Mouse (Mus musculus): ENCODE results near the gene Zfyve16.

Gene Zfyve16

GRCm38 (mm10) chr13:92469381-92469780, 61.3 kb downstream of the Zfyve16 start:
- no peak for DNase-seq (ENCODE audit: inconsistent age in 2 of 2, low spot score in 1 of 2)

GRCm38 (mm10) chr13:92467891-92468290, 62.8 kb downstream of the Zfyve16 start:
- no peak for DNase-seq (ENCODE audit: inconsistent age in 2 of 2, low spot score in 1 of 2)

GRCm38 (mm10) chr13:92464698-92465097, 66.0 kb downstream of the Zfyve16 start:
- no peak for DNase-seq (ENCODE audit: inconsistent age in 2 of 2, low spot score in 1 of 2)

- no peak for DNase-seq (ENCODE audit: inconsistent age in 2 of 2, low spot score in 1 of 2)
Observed at GRCm38 (mm10) chr13:92446872-92447271, 83.8 kb downstream of the Zfyve16 start.

- DNase-seq (ENCODE audit: inconsistent age in 2 of 2, low spot score in 1 of 2), result no peak
Observed at GRCm38 (mm10) chr13:92440286-92440685, 90.4 kb downstream of the Zfyve16 start.

- no peak for DNase-seq (ENCODE audit: inconsistent age in 2 of 2, low spot score in 1 of 2)
Observed at GRCm38 (mm10) chr13:92438656-92439055, 92.0 kb downstream of the Zfyve16 start.
